Mouse (Mus musculus) heart, postnatal 14 days (tissue): ENCODE measurements around the gene Gm20388. TPM values are rescaled to one million over a fixed set of nuclear protein-coding genes. Genes with fewer than 3 reads are reported as not detected.
"Not testable (repeated sequence)": the region's sequence is repeated elsewhere in the genome, so short reads cannot be mapped to it uniquely, and the experiment has no call there.

Experiments
- DNase-seq, 2 experiments: peaks; one replicate each; pipeline ENCODE4 v3.0.0; 2021 to 2022
- intact Hi-C: fragments of 180-260 bp; cut with DNase I; formaldehyde crosslinking; loops from one replicate; pipeline ENCODE4 v1.15.1; 2025
- total RNA-seq, 2 experiments: library from RNA; stranded (reverse); gene quantifications; 2 replicates each; pipeline ENCODE4 v1.2.3; 2021

Gm20388 gene
- total RNA-seq, 2 experiments from 2014 or later, result 0.24 TPM; not detected in 1

DNA sequence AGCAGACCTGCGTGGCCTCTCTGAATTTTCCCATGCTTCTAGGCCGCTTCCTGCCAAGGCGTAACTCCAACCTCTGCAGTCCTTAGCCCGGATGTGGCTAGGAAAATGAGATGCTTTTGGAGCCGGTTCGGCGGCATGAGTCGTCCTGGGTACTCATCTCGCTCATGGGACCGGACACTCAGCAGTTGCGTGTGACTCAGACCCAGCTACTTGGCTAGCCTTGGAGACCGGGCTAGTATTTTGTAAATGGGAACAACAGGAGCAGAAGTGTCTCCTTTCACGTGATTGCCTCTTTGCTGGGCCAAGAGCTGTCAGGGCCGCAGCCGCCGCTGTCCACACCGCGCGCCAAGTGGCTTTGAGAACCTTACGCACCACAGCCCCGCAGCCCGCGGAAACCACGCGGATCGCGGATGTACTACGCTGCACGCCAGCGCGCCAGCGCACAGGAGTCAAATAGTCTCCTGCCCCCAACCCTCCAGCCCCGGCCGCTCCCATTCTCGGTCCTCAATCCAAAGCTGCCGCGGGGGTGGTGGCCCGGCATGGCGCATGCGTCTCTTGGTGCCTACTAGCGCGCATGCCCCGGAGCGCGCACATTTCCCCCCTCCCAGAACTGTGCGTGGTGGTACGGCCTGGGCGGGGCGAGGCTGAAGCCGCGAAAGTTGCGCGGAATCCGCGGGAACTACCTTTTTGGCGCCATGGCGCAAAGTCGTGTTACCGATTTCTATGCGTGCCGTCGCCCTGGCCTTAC is 2656.9 kb downstream of the Gm20388 start, which contains the start of gene Cdt1:
Gene Cdt1, plus strand, starts transcription at position 655 of the 748 bp plus-strand sequence.
- intact Hi-C loops, result no loop called here

DNA sequence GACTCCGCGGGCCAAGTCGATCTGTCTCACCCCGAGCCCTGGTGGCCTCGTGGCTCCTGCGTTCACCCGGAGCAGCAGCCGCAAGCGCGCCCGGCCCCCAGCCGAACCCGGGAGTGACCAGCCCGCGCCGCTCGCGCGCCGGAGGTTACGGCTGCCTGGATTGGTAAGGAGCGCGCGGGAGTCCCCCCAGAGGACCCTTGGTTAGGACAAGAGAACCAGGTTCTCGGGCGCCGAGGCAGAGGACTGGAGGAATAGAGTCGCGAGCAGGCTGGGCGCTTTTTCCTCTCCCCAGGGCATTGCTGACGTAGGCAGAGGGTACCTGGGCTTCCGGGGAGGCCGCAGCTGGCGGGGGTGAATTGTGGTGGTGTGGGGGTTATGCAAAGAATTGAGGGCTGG is 2657.5 kb downstream of the Gm20388 start:
- DNase-seq, result no peak
- intact Hi-C loops, result no loop called here

More for the DNA sequence above, 2656.9 kb downstream of the Gm20388 start, which contains the start of gene Cdt1:
- DNase-seq, result peak; percentile 96

DNA sequence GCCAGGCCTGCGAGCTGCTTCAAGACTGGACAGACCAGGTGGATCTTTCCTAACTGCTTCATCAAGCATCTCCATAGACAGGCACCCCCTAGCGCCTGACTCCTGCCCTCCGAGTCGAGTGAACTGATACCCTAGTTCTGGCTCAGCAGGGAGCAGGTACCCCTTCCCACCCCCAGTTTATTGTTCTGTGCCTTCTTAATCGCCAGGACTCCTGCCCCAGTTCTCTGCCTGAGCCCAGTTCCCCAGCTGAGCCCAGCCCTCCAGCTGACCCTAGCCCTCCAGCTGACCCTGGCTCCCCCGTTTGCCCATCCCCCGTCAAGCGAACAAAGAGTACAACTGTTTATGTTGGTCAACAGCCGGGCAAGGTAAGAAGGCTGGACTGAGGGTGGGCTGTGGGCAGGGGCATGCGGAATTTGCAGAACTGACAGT is 2658.3 kb downstream of the Gm20388 start:
- intact Hi-C loops, result no loop called here
- no peak for DNase-seq

DNA sequence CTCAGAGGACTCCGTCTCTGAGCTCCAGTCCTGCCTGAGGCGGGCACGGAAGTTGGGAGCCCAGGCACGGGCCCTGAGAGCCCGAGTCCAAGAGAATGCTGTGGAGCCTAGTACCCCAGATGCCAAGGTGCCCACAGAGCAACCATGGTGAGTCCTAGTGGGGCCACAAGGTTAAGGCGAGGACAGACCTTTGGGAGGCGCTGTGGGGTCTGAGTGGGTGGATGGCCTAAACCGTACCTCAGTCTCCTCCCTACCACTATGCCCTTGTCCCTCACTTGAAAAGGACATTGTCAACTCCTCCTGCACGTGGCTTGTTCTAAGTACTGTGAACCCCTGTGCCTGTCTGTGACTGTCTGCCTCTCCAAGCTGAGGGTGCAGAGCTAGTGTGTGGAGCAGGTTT is 2658.7 kb downstream of the Gm20388 start:
- intact Hi-C loops, result no loop called here
- DNase-seq, result no peak

DNA sequence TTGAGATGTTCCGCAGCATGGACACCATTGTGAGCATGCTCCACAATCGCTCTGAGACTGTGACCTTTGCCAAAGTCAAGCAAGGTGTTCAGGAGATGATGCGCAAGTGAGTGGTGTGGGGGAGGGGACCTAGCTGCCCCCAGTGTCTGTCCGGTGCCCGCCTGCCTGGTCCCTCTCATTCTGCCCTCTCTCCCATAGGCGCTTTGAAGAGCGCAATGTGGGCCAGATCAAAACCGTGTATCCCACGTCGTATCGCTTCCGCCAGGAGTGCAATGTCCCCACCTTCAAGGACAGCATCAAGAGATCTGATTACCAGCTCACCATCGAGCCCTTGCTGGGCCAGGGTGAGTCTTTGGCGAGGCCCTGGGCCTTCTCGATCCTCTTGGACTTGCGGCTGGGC is 2659.4 kb downstream of the Gm20388 start:
- DNase-seq, result no peak
- intact Hi-C loops, result no loop called here

DNA sequence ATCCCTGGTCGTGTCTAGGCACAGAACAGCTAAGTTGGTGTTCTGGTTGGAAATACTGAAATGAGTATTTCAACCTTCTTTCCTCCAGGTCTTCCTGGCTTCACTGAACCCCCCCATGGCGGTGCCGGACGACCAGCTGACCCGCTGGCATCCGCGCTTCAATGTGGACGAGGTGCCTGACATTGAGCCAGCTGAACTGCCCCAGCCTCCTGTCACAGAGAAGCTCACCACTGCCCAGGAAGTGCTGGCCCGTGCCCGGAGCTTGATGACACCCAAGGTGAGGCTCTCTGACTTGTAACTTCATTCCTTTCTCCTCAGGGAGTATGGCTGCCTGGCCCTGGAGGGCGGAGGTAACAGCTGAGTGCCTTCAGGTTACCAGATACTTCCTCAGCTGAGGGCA is 2660.5 kb downstream of the Gm20388 start:
- no peak for DNase-seq
- intact Hi-C loops, result no loop called here

DNA sequence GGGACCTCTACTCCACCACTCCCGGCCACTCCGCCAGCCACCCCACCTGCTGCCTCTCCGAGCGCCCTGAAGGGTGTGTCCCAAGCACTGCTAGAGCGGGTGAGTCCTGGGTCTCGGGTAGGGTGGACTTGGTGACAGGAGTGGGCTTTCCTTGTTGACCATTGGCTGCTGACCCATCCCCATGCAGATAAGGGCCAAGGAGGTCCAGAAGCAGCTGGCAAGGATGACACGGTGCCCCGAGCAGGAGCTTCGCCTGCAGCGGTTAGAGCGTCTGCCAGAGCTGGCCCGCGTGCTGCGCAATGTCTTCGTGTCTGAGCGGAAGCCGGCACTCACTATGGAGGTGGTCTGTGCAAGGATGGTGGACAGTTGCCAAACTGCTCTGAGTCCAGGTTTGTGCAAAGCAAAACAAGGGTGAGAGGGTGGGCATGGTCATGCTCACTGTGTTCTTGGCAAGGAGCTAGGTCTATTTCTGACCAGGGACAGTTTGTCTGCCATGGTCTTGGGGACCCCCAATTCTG is 2661.2 kb downstream of the Gm20388 start:
- no peak for DNase-seq
- intact Hi-C loops, result no loop called here

DNA sequence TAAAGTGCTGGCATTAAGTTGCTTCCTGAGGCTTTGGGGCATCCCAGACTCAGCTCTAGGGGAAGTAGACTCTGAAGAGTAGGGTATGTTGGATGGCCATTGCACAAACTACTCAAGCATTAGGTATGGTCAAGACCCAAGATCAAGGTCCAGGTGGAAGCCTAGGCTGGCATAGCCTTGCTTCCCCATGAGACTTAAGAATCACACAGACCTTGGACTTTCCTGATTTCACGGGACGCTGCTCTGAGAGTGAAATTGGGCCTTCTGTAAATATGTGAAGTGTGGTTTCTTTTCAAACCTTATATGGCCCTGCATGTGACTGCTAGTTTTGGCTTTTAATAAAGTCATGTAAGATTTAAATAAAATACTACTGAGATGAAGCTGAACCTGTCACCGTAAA is 2662.1 kb downstream of the Gm20388 start:
- no peak for DNase-seq
- intact Hi-C loops, result no loop called here

DNA sequence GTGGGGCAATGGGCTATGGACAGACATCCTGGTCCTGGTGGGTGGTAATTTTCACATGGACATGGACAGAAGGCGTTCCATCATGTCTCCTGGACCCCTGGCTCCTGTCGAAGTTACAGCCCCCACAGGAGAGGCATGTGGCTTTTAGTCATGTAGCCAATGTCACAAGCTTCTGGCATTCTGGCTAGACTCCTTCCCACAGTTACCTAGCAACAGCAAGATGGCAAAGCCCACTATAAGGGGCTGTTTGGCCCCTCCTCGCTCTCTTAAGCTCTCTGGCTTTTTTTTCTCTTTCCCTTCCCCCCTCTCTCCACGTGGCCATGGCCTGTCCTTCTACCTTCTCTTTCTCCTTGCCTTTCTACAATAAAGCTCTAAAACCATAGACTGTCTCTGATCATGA is 2662.5 kb downstream of the Gm20388 start:
- intact Hi-C loops, result not testable (repeated sequence)

DNA sequence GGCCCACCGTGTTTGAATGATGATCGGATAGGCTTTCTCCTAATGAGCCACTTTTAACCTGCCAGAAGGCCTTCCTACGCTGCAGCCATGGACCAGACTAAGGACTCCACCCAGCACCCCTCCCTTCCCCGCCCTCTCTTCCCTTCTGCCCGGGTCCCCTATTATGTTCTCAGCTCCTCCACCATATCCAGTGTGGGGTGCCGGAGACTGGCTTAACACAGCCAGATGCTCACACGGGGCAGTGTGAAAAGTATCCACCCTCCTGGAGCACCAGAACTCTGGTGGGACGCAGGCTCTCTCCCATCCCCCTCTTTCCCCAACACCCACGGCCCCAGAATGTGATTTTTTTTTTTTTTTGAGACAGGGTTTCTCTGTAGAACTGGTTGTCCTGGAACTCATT is 2662.9 kb downstream of the Gm20388 start:
- no peak for DNase-seq
- intact Hi-C loops, result no loop called here

More for the DNA sequence above, 2662.5 kb downstream of the Gm20388 start:
- DNase-seq, result not testable (repeated sequence)

DNA sequence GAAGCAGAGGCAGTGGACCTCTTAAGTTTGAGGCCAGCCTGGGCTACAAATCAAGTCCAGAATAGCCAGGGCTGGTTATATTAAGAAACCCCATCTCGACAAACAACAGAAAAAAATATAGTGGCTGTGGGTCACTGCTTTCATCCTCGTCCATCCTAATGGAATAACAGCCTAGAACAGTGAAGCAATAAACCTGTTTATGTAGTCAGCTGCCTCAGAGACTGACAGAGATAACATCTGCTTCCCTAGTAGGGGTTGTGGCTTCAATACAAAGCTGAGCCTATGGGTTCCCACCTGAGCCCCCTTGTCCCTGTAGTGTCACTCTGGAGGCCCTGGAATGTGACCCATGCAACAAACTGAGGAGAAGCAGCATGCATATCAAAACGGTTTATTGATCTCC is 2663.6 kb downstream of the Gm20388 start:
- DNase-seq, result no peak
- intact Hi-C loops, result no loop called here

DNA sequence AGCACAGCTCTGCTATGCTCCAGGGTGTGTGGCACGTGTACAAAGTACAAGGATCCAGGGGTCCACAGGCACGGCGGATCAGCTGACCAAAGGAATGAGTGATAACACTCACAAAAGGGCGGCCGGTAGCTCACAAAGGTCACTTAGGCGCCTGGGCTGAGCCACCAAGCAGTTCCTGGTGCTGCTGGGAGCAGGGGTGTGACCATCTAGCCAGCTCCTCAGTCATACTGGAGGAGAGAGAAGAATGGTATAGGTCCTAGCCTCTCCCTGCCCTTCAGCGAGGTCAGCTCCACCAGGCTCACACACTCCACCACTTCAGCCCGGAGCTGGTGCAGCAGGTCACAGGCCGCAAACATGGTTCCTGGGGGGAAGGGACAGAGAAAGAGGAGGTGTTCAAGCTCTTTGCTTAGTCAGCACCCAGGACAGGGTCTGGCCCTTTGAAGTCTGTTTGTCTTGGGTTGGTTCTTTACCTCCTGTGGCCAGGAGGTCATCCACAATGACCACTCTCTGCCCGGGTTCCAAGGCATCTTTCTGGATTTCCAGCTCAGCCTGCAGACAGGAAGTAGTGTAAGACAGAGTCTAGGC is 2664.1 kb downstream of the Gm20388 start:
- no peak for DNase-seq
- intact Hi-C loops, result no loop called here

DNA sequence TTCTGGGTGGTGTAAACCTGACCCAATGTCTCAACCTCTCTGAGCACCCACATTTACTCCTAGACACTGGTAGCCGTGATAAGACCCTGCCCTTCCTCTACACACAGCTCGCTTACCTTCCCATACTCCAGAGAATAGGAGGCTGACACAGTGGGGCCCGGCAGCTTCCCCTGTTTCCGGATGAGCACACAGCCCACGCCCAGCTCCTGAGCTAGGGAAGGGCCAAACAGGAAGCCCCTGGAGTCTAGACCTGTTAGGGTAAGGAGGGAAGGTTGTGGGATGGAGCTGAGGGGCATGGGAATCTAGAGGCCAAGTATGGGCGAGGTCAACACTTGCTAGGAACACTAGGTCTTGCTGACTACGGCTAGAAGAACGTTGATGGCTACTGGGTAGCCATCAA is 2664.6 kb downstream of the Gm20388 start:
- intact Hi-C loops, result no loop called here
- DNase-seq, result no peak

DNA sequence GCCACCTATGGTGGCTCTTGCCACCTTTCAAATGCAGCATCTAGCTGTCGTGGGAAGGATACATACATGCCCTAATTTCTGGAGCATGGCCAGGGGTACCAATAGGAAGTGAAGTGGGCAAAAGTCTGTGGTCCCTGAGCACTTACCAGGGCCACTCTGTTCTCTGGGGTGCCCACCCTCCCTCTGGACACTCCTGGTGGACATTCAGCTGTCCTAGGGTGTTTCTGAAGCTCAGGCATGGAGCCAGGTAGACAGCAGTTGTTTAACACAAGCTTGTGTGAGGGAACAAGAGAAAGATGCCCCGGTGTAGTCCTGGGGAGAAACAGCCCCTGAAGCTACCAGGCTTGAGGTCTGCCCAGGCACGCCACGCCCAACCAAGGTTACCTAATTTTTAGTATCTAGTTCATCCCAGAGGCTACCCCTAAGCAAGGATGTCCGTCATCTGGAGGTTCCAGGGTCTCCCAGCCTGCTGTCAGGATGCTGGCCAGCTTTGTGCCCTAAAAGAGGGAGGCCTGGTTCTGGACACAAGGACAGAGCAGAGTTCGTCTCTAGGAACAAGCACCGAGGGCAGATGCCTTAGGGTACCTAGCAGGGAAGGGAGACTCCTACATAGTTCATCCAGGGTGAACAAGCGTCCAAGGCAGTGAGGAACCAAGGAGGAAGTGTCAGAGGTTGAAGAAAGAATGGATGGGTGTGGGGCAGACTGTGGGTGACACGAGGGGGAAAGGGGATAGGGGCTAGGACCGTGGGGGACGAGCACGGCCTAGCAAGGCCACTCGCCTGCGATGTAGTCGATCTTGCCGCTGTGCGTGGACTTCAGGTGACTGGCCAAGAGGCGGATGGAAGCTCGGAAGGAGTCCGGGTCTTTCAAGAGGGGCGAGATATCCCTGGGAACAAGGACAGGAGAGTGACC is 2665.3 kb downstream of the Gm20388 start:
- intact Hi-C loops, result no loop called here
- no peak for DNase-seq

DNA sequence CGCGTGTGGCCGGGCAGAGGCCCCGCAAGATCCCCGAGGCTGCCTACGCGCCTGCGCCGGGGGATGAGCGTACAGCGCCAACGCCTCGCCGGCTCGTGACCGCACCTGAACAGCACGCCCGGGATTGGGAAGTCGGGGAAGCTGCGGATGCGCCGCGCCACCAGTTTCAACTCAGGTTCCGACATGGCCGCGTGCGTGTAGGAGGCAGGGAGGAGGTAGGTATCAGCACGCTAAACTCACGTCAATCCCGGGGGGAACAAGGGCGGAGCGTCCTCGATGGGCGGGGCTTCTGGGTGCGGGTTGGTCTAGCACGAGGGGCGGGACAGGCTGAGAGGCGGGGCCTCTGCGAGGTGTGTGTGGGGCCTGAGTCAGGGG is 2666.0 kb downstream of the Gm20388 start, which contains the start of gene Aprt:
Gene Aprt, minus strand, starts transcription at position 262 of the 375 bp plus-strand sequence.
- peak; percentile 87 to 91 for DNase-seq
- intact Hi-C loops, result no loop called here

DNA sequence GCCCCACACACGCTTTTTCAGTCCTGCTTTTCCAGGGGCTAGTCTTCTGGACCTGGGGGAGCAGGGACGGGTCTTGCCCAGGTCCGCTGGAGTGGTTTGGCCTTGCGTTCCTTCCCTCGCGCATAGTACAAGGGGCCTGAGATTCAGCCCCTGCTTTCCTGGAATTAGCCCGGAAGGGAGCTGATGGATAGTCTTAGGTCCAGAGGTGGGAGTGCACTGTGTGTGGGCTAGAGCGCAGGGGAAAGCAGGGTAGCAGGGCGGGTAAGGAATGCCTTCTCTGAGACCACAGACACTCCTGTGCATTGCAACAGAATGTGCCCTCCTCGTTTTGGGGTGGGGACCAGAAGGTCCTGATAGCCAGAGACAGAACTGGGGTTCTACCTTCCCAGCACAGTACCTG is 2666.5 kb downstream of the Gm20388 start:
- intact Hi-C loops, result no loop called here
- DNase-seq, result no peak

DNA sequence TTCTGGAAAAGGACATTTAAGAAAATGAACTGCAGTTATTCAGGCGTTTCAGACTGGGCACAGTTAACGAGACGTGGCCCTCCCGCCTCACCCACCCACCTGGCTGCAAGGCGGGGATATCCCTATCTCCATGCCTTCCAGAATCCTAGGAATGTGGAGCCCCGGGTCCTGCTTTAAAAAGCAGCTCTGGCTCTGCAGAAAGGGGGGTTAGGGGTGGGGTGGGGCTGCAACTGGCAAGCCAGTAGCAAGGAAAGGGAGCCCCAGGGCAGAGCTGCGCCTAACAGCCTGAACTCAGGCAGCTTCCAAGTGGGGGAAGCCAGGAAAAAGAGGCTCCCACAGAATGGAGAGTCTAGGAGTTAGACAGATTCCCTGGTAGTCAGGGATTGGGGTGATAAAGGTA is 2668.6 kb downstream of the Gm20388 start:
- DNase-seq, result no peak
- intact Hi-C loops, result no loop called here

DNA sequence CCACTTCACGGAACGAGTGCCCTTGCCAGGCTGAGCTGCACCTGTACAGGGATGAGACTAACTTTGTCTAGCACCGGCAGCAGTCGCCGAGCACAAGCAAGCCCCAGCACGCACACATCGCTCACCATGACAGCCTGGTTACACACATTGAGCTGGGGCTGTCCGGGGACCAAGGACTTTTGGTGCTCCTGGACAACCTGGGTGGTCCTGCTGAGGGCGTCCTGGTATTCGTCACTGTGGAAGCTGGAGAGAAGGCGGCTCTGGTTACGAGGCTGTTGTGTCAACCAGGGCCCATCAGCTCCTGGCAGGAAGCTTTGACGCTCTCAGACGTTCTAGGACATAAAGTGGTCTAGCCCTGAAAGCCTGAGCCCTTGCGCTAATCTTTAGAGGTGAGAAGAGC is 2670.3 kb downstream of the Gm20388 start:
- intact Hi-C loops, result no loop called here
- DNase-seq, result no peak

DNA sequence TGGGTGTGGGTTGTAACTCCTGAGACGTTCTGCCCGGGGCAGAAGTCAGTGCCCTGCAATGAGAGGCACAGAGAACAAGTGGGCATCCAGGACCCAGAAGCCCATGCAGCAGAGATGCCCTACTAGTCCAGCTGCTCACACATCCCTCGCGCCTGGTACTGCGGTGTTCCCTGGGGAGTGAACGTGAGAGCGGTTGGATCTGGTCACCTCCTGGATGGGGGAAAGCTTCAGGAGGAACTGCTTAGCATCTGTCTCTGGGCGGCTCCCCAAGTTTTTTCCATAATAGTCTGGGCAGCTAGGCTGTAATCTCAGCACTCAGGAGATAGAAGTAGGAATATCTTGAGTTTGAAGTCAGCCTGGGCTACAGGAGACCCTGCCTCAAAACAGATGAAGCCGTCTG is 2674.3 kb downstream of the Gm20388 start:
- intact Hi-C loops, result no loop called here
- no peak for DNase-seq

DNA sequence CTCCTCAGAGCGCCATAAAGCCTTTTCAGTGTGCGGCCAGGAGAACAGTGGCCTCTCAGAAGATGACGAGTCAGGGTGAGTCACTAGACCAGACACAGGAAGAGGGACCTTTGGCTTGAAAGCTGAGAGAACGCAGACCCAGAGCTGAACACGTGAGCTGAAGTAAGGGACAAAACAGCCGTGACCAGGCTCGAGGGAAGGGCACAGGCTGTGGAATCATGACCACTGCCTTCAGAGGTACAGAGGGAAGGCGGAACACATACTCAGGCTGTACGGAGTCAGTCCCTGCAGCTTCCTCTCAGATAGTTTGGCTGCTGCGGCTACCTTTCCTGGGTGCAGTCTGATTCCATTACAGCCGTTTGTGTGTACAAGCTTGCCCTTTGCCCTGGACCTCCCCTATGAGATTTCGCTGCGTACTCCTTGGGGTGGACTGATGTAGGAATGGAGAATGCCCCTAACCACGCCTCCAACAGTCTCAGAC is 2674.8 kb downstream of the Gm20388 start:
- DNase-seq, result no peak
- intact Hi-C loops, result no loop called here

DNA sequence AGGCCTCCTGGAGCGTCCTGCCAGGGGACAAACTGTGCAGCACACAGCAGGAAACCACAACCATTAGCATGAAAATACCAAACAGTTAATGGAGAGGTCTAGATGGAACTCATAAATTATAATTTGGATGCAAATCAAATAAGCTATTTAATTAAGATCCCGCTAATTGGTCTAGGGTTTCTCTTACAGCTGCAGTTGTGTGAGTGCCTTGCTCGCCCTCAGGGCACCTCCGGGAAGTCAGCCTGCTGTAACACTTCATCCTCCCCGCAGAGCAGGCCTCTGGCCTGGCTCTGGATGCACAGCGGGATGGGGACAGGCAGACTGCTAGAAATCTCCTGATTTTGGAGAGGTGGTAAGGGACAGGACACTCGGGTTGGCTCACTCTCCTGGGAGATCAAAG is 2675.5 kb downstream of the Gm20388 start:
- no peak for DNase-seq
- intact Hi-C loops, result no loop called here
